Mouse (Mus musculus) lung, postnatal 10 days (tissue): ENCODE measurements around the gene Nr1i2.
"Not testable (repeated sequence)": the region's sequence is repeated elsewhere in the genome, so short reads cannot be mapped to it uniquely, and the experiment has no call there.

Source experiments
- DNase-seq: peaks from one replicate; pipeline ENCODE4 v3.0.0; 2021

The Nr1i2 gene

GRCm38 (mm10) chr16:38294685-38295348, at the start of gene Nr1i2:
TSS of gene Nr1i2 (minus strand) at chr16:38294824.
- no peak for DNase-seq

GRCm38 (mm10) chr16:38341396-38342324, 47.0 kb upstream of the Nr1i2 start, which contains the start of gene Maats1:
TSS of gene Maats1 (minus strand) at chr16:38342143.
- DNase-seq = peak; percentile 92

DNA sequence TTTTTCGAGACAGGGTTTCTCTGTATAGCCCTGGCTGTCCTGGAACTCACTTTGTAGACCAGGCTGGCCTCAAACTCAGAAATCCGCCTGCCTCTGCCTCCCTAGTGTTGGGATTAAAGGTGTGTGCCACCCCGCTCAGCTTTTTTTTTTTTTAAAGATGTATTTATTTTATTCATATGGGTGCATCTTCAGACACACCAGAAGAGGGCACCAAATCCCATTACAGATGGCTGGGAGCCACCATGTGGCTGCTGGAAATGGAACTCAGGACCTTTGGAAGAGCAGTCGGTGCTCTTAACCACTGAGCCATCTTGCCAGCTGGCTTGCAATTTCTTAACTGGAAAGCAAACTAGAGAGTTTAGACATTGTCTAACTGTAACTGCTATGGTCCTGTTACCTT, 43.5 kb upstream of the Nr1i2 start:
- DNase-seq = not testable (repeated sequence)

DNA sequence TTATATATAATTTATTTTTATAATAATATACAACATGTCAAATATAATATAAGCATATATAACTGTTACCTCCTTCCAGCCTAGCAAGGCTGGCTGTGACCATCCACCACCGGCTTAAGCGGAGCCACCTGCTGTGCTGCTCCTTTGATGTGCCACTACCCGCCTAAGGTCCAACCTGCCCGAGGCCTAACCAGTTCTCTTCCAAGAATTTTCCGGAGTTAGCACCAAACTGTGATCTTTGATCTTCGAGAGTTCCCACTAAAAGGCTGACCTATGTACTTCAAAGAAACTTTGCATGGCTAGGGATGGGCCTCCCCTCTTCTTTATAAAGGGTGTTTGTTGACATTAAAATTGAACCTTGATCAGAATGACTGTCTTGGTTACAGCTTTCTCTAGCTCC, 39.8 kb upstream of the Nr1i2 start:
- no peak for DNase-seq

GRCm38 (mm10) chr16:38329340-38329739, 34.7 kb upstream of the Nr1i2 start:
- DNase-seq = no peak

GRCm38 (mm10) chr16:38326778-38327397, 32.3 kb upstream of the Nr1i2 start:
- DNase-seq = no peak

- DNase-seq = no peak
These were observed 29.7 kb upstream of the Nr1i2 start for GRCm38 (mm10) chr16:38324311-38324710.

- peak; percentile 61 for DNase-seq
These were observed 26.9 kb upstream of the Nr1i2 start for GRCm38 (mm10) chr16:38321452-38321935.

GRCm38 (mm10) chr16:38319087-38319486, 24.5 kb upstream of the Nr1i2 start:
- no peak for DNase-seq

- no peak for DNase-seq
These were observed 23.9 kb upstream of the Nr1i2 start for GRCm38 (mm10) chr16:38318492-38318891.

GRCm38 (mm10) chr16:38308195-38308594, 13.6 kb upstream of the Nr1i2 start:
- DNase-seq = no peak

DNA sequence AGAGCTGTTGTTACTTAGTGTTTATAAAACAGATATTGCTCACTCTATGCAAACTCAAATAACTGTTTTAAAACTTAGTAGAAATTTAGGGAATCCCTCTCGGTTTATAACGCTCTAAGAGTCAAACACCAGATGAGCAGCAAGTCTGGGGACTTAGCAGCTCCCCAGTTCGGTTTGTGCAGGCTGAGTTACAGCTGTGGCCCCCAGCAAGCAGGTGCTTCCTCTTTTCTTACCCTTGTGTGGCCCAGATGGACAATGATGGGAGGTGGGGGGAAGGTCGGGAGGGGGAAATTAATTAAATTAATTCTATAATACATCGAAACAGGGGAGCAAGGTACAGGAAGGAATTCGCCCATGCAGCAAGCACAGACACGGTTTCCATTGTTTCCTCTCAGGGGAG, 13.0 kb upstream of the Nr1i2 start:
- DNase-seq = no peak

GRCm38 (mm10) chr16:38307221-38307605, 12.6 kb upstream of the Nr1i2 start:
- no peak for DNase-seq

DNA sequence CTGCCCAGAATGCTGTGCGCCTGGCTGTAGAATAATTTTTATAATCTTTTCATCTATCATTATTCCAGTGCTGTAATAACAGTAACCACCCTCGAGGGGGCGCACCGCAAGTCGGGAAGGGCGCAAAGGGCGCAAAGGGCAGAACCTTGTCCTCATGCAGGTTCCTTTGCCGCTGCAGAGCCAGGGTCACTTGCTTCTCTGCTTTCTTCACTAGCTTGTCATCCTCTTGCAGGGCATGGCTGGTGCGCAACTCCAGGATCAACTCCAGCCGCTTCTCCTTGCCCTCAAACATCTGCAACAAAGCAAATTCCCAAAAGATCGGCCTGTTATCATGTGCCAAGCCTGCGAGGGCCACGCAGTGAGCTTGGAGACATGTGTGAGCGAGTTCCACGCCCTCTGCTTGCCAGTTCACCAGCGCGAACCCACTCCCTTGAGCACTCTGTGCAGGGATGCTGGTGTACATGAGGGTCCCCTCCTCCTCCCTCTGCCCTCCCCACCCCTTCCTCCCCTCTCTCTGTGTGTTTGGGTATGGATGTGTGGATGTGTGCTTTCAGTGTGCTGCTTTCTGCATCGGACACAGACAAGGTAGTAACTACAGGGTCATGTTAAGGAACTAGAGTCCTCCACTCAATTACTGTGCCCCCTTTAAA, 12.1 kb upstream of the Nr1i2 start:
- DNase-seq = peak; percentile 18

GRCm38 (mm10) chr16:38304460-38305194, 10.0 kb upstream of the Nr1i2 start:
- DNase-seq = peak; percentile 78

GRCm38 (mm10) chr16:38302367-38302766, 7.7 kb upstream of the Nr1i2 start:
- no peak for DNase-seq

DNA sequence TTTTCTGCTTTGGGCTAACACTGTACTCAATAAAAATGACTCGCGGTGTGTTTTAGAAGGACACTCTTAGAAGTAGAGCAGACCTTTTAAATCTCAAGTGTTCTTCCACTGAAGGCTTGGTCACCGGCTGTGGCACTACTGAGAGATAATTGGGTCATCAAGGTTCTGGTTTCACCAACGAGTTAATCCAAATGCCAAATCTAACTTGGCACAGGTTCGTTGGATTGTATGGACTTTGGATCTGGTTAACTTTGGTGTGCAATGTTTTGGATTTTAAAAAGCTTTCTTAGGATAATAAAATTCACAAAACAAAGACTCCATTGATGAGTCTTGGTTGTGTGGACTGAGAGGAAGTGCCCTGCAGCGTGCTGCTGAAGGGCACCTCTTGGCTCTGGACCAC, 3.8 kb upstream of the Nr1i2 start:
- DNase-seq = no peak

GRCm38 (mm10) chr16:38295349-38295930, 816 bp upstream of the Nr1i2 start:
- no peak for DNase-seq

- DNase-seq = no peak
These were observed 4.5 kb downstream of the Nr1i2 start for GRCm38 (mm10) chr16:38290151-38290550.

- no peak for DNase-seq
These were observed 5.8 kb downstream of the Nr1i2 start for GRCm38 (mm10) chr16:38288851-38289250.

DNA sequence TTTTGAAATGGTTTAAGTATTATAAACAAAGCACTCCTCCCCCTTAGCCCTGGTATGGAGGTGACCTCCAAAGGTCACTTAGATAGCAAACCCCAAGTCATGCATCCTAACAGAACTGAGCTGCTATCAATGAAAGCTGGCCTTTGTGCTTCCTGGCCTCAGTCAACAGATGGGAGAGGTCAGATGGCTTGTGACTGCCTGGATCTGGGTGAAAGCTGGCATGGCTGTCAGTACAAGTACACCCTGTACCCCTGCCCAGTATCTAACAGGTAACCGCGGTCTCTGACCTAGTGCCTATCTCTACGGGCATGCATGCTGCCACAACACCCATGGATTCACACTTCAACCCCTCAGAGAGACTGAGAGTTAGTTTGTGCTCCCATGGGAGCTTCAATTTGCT, 6.9 kb downstream of the Nr1i2 start:
- DNase-seq = no peak

- no peak for DNase-seq
These were observed 7.3 kb downstream of the Nr1i2 start for GRCm38 (mm10) chr16:38287357-38287756.
